Mouse (Mus musculus): ENCODE results near the gene Fmod.

The Fmod gene

DNA sequence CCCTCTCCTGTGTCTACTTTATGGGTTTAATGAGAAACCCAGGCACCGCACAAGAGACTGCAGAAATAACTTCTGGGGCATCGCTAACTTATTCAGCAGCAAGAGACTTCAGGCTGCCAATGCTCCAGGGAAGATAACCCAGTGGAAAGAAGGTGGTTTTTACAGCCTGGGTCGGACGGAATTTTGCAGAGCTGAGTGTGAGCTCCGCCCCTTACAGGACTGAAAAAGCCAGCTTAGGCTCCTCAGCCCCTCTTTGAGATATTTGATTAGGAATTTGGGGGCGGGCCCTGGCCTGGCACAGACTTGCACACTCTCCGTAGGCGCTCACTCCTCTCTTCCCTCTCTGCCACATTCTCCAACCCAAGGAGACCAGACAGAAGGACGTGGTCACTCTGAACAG, at the start of gene Fmod:
TSS of gene Fmod (plus strand) at position 83 of the 400 bp plus-strand sequence.
- DNase-seq (ENCODE audit: low spot score) = no peak

DNA sequence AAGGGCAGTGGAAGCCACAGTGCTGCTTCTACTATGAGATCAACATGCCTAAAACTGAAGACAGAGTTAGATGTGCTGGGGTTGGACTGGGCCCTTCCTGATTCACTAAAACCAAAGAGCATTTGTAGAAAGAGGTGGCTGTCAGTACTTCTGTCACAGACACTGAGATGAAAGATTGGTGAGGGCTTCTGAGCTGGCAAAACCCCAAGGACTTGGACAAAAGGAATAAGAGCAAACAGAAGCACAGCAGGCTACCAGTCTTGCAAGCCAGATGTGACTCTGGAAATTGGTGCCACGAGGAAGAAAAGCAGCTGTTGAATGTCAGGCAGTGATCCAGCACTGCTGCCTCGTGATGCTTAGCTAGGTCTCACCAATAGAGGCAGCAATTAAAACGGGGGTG, 48.2 kb upstream of the Fmod start:
- no peak for DNase-seq (ENCODE audit: low spot score)

DNA sequence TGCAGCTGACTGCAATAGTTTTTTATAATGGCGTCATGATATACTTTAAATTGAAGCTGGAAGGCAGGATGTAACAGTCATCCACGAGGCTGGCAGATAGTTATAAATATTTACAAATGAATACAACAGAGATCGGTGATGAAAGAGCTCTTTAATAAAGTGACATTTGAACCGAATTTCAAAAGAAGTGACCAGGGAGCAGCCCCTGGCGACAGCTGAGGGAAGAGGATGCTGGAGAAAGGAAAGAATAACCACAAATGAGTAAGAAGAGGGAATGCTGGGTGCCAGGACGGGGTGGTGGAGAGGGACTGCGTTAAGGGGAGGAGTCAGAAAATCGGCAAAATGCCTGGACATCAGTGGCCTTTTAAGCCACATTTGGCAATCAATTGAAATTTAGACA, 45.8 kb upstream of the Fmod start:
- no peak for DNase-seq (ENCODE audit: low spot score)

DNA sequence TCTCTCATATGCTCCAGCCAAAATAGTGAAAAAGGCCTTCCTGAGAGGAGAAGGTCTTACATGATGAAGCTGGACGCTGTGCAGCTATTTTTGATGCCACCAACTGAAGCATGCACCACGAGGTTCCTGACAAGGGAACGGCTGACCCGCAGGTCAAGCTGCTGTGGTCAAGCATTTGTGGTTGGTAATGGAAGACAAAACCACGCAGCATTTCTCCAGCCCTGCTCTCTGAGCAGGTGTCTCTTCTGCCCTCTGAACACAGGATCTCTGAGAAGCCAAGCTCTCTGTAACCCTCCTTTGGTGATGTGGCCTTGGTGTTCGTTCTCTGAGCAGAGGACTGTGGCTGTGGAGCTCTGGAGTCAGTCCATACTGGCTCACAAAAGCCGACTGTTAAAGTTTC, 31.6 kb upstream of the Fmod start:
- no peak for DNase-seq (ENCODE audit: low spot score)

DNA sequence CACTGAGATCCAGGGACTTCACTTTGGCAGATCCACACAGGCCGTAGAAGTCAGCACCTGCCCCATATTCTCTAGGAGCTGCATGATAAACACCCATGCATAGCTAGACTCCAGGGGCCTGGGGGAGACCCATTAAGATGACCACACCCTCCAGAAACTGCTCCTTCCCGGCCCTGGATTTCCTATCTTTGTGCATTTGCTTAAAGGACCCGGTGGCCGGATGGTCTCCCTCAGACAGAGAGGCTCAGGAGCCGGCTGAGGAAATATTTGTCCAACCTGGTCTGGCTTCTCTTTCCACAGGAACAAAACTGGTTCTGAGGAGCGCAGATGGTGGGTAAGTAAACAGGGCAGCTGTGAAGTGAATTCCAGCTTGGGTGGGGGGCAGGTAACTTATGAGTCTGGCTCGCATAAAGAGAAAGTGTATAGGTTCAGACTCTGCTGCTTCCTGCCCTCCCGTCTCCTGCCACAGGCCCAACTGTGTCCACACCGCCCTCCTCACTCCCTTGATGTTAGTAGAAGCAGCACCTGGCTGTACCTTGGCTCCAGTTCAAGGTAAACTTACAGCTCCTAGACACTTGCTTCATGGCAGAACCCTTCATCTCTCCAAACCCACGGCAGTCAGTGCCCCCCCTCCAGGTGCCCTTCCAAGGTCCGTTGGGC, 30.8 kb upstream of the Fmod start:
- no peak for DNase-seq (ENCODE audit: low spot score)

DNA sequence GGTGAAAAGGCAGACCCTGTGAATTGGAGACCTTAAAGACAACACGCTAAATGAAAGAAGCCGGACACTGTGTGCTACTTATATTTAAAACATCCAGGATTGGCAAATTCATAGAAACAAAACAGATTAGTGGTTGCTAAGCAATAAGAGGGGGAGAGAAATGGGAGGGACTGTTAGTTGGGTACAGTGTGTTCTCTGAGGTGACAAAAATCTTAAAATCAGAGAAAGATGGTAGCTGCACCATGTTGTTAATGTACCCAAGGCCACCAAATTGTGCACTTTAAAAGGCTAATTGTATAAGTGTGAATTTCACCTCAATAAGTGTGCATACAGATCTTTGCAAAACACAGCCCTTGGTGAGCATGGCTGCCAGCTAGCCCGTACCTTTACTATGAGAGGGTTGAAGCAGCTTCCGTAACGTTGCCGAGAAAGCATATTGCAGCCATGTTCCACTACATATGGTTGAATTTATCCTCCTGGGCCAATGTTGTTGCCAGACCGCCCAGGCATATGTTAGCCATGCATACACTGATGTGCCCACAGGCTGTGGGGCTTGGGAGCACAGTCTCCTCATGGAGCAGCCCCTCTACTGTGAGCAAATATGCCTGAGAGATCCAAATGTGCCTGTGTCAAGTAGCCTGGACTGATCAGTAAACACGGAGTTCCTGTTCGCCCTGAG, 12.6 kb upstream of the Fmod start:
- no peak for DNase-seq (ENCODE audit: low spot score)

DNA sequence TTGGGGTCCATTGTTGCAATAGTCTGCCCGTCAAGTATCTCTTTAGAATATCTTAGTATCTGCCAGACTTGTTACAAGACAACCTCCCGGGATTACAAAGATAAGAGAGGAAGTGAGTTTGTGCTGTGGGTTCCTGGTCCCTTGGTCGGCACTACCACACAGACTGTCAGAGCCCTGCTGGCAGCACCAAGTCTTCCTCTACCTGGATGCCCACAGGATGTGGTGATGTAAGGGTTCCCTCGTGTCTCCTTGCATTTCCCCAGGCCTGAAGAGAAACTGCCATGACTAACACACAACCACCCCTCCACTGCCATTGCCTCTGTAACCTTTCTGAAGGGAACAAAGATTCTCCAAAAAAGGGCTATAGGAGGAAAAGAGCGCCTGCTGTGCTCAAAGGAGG, 11.1 kb upstream of the Fmod start:
- no peak for DNase-seq (ENCODE audit: low spot score)

DNA sequence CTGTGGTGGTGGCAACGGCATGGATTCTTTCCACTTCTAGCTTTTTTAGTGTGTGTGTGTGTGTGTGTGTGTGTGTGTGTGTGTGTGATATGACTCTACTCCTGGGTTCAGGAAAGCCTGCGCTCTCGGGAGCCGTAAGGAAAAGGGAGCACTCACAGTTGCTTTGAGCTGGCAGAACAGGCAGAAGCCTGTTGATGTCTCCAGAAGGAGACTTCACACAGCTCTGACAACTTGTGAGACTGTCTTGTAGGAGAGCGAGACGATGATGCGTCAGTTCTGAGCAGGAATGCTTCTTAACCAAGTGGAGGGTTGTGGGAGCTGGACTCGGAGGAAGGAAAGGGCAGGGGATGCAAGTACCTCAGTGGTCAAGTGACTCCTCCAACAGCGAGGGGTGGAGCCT, 10.3 kb upstream of the Fmod start:
- no peak for DNase-seq (ENCODE audit: low spot score)

DNA sequence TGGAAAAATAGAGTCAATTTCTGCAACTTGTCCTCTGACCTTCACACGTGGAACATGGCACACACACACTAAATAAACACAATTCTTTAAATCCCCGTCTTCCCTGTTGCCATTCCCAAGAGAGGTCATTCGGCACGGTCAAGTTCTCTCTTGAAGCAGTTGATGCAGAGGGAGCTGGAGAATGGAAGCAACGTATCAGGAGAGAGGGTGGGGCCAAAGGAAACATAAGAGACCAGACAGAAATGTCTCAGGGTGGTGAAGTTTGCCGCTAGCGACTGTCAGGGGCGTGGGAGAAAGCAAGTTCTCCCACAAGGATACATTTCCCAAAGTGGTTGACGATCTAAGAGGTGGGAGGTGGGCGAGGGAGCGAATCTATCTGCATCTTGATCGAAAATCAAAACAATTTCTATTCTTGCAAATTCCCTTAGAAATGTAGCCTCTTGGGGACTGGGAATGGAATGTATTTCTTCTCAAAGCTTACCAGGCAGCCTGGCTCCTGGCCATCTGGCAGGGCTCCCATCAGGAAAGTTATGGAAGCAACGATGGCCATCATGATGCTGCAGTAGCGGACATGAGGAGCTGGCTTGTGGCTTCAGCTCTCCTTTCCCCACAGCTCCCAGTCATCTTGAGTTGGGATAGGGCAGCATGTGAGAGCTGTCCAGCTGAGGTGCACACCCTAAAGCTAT, 8.8 kb upstream of the Fmod start:
- no peak for DNase-seq (ENCODE audit: low spot score)

DNA sequence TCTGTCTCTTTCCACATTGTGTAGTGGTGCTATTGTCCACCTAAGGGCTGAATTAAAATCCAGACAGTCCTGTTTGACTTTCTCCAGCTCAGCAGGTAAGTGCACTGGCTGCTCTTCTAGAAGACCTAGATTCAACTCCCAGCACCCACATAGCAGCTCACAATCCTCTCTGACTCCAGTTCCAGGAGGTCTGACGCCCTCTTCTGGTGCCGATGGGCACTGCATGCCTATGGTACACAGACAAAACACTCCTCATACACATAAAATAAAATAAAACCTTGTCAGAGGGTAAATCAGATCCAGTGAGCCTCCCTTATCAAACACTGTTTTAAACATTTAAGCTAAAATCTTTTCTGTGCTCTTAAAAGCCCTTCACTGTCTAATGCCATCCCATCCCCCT, 562 bp upstream of the Fmod start:
- no peak for DNase-seq (ENCODE audit: low spot score)

DNA sequence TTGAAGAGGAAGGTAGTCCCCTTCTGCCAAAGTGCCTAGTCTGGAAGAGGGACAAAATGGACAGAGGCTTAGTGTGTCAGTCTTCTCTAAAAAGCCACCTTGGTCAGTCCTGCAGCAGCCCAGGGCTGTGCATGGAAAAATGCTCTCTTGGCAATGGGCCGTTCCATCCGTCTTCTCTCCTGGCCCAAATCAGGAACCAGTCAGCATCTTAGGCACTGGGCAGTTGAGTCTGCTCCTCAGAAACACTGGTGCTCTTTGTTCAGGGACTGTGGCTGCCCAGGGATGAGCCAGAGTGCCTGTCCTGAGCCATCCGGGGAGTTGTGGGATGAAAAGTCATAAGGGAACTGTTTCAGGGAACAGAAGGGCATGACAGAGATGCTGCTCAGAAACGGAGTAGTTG, 1.3 kb downstream of the Fmod start:
- DNase-seq (ENCODE audit: low spot score) = no peak

DNA sequence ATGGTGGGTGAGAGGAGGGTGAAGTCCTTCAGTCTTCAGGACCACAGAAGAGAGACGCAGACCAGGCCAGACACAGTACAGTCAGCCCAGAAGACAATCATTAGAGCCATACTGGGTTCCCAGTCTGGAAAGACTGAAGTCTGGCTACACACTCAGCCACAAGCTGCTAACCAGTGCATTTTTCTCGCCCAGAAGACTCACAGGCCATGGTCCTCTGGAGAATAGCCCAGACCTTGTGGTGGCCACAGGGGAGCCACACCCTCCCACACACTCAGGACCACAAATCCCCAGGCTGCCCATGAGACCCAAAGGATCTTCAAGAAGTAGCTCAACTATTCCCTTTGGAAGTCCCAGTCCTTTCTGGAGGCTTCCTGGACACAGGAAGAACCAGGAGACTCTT, 2.3 kb downstream of the Fmod start:
- DNase-seq (ENCODE audit: low spot score) = no peak

DNA sequence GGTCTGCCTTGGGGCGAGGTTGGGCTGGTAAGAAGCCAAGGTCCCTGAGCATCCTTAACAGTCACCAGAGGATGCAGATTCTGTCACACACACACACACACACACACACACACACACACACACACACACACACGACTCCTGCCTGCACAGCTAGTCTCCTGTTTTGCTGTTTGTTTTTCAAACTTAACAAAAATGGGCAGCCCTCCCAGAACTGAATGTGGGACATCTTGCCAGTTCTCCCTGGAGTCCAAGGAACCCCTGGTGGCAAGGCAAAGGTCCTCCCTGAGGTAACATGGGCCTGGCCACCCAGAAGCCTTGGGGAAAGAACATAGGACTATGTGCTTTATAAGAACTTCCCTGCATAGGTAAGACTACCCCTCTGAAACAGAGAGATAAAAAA, 4.8 kb downstream of the Fmod start:
- no peak for DNase-seq (ENCODE audit: low spot score)

DNA sequence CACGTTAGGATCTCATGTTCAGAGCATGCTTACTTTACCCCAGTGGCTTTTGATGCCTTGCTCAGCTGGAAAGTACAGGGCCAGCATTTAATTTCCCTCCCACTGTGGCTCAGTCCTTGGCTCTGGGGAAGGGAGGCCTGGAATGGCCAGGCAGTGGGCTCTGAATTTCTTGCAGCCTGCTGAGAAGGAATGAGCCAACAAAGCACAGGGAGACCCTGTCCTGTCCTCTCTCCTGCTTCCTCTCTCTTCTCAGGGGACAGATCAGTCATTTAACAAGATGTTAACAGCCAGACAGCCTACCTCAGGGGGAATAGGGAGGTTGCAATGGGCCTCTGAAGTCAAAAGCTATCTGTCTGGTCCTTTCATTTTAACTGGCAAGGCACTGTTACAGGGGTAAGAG, 5.3 kb downstream of the Fmod start:
- DNase-seq (ENCODE audit: low spot score) = no peak

DNA sequence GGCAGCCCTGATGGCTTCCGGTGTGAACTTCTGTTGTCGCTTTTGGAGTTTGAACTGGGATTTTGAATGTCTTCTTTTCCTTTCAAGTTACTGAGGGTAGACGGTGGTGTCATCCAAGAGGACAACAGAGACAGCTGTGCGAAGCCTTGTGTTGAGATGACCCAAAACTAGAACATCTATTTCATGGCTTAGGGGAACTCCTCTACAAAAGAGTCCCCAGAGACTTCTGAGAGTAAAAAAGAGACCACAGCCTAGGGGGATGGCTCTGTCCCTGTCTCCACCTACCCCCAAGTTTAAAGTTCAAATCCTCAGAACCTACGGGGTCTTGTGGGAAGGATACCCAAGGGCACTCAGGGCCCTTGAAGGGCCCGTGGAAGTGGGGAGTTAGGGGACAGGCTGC, 7.8 kb downstream of the Fmod start:
- DNase-seq (ENCODE audit: low spot score) = no peak

DNA sequence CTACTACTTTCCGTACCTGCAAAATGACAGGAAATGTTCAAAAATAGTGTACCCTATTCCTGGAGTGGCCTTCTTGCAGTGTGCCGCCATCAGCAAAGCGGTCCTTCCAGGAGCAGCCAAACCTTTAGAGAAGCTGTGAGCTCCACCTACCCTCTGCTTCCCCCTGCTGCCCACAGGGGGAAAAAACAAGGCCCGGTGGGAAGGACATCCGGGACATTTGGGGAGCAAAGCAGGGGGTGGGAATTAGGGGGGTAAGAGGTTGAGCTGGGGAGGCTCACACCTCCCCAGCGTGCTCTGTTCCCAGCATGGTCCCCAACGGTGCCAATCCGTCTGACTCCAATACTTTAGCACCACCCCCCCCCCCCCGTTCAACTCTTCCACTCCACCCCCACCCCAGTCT, 8.9 kb downstream of the Fmod start:
- peak; percentile 83 for DNase-seq (ENCODE audit: low spot score)

DNA sequence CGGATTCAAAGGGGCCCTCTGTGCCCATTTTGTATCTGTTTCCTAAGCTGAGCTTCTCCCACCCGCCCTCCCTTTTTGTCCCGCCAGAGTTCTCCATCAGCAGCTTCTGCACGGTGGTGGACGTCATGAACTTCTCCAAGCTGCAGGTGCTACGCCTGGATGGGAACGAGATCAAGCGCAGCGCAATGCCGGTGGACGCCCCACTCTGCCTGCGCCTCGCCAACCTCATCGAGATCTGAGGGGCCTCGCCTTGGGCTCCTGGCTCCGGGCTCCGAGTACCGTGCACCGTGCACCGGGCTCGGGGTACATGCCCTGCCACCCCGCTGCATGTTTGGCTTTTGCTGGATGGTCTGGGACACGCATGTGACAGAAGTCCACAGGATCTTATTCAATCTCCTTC, 9.3 kb downstream of the Fmod start:
- no peak for DNase-seq (ENCODE audit: low spot score)

DNA sequence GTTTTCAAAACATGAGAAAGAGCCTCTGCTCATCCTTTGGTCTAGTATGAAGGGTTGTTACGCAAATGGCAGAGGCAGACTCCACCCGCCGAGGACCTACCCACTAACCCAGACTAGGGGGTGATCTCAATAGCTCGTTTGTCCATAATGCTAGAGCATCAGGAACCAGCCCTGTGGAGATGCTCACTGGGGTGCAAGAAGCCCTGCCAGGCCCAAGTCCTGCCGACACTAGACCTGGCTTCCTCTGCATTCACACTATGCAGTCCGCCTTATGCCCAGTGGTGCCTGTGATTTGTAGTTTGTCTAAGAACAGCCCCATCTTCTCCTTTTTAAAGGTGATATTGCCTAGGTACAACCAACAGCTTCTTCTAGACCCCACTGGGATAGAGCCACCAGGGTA, 10.4 kb downstream of the Fmod start:
- no peak for DNase-seq (ENCODE audit: low spot score)

DNA sequence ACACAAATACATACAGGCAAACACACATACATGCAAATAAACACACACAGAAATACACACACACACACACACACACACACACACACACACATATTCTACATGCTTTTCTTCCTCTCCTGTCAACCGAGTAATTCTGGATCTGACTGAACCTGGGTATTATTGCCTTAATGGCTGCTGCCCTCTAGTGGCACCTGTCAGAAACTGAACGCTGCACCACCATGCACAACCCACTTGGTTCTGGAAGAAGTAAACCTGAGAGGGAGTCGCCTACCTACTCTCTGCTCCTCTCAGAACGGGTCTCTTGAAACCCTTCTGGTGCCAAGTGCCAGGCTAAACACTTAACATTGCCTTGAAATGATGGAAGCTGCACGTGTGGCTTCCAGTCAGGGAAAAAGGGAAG, 11.7 kb downstream of the Fmod start:
- peak; percentile 95 for DNase-seq (ENCODE audit: low spot score)

DNA sequence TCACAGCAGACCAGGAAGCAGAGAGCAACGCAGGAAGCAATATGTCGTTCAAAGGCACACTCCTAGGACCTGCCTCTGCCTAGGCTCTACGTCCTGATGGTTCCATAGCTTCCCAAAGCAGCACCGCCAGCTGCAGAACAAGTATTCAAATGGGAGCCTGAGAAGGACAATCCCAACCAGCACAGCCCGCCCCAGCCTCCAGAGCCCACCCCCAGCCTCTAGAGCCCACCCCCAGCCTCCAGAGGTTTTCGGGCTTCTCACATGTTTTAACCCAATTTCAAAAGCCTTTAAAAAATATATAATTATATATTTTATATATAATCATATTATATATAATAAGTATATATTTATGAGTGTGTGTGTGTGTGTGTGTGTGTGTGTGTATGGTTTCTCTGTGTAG, 12.5 kb downstream of the Fmod start:
- DNase-seq (ENCODE audit: low spot score) = no peak

DNA sequence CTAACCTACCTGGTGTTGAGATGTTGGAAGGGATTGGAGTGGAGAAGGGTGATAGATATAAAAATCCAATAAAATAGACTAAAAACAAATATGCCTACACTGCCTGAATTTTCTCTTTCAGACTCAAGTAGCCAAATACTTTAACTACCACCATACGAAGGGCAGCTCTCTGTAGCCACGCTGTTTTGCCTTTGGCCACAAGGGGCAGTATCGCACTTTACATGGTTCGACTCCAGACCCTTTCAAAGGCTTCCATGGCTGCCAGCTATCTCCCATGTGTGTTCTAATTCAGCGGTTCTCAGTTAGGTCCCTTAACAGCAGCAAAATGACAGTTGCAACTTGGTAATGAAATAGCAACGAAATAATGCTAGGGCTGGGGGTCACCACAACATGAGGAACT, 16.2 kb downstream of the Fmod start:
- DNase-seq (ENCODE audit: low spot score) = peak; percentile 92

DNA sequence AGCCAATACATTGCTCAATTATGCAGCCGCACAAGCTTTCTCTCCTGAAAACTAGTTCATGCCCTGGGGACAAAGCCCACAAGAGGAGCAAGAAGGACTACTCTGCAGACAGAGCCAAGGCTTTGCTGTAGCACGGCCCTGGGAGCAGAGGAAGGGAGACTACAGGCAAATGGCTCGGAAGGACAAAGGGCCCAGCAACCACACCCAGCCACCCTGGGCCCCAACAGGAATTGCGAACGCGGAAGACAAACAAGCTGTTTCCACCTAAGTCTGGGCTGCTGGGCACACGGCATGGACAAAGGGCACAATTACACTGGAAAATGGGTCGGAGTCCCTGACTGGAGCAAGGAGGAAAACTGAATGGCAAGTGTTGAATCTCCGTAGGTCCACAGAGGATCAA, 18.0 kb downstream of the Fmod start:
- no peak for DNase-seq (ENCODE audit: low spot score)

DNA sequence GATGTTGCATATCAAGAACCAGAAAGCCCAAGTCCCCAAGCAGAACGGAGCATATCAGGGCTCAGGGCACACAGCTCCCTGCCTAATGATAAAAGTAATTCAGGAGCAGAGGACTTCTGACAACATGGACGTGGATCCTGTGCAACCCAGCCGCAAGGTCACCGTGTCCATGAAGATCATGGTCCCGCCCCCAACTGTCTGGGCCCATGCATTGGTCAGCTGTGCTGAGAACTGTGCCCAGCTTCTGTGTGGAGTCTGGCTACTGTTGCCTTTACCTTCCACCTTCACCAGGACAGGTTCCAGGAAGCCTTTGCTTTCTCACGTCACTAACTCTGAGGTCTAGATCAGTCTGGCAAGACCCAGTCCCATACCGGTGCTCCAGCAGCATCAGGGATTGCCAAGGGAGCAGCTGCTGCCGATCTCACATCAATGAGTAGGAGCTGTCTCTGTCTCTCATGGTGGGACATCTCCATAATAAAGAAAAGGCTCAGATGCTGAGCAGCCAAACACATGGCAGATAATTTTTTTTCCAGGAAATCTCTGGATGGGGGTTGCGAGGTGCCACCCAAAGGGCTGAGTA, 18.7 kb downstream of the Fmod start:
- no peak for DNase-seq (ENCODE audit: low spot score)
